Mouse (Mus musculus): Measurements from ENCODE around the gene Nlgn2.
A peak's percentile ranks its signal among the peaks of the same experiment; 100 is the strongest.

The Nlgn2 gene

DNA sequence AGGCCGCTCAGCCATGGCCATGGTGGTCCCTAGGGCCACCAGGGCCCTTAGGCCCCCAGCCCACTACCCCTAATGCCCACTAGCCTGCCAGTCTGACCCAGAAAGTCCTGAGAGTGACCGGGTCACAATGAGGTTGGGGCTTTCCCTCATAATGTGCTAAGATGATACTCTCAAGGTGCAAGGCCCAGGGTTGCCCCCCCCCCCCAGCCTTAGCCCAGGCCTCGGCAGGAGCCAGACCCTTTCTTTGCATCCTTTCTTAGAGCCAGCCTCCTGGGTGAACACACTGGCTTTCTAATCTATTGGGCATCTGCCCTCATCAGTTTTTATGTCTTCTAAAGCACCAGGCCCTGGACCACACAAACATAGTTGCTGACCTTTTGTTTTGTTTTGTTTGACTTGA, 15.5 kb downstream of the Nlgn2 start, which contains the start of gene Spem1:
Gene Spem1, minus strand, starts transcription at position 101 of the 400 bp plus-strand sequence.
- DNase-seq (ENCODE audit: low spot score) = no peak

DNA sequence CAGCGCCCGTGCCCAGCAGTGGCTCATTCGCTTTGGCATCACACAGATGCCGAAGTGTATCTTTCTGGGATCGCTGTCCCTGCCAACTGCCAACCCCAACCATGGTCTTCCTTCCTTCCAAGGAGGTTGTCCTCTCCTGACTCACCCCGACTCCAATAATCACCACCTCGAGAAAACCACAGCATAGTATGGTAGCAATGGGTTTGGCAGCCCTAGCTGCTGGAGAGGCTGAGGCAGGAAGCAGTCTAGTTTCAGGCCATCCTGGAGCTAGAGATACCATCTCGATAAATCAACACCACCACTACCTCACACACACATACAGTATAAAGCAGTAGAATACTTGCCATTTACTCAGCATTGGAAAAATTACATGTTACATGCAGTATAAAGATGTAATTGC, 18.7 kb downstream of the Nlgn2 start:
- no peak for DNase-seq (ENCODE audit: low spot score)

DNA sequence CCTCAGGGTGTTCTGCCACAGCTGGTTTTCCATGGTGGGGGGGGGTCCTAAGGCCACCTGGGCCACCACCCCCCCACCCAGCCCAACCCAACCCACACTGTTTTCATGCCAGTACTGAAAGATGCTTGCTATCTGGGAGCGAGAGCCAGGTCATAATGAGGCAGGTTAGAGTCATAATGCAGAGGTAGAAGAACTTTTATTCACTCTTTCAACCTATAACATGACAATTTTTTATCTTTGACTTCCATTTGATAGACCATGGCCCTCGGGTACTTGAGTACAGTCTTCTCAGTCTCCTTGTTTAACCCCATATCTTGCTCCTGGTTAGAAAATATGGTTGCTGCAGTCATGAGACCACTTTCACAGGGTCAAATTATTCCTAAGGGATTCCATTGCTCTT, 19.2 kb downstream of the Nlgn2 start, which contains the start of gene Spem2:
Gene Spem2, minus strand, starts transcription at position 101 of the 400 bp plus-strand sequence.
- DNase-seq (ENCODE audit: low spot score) = no peak

DNA sequence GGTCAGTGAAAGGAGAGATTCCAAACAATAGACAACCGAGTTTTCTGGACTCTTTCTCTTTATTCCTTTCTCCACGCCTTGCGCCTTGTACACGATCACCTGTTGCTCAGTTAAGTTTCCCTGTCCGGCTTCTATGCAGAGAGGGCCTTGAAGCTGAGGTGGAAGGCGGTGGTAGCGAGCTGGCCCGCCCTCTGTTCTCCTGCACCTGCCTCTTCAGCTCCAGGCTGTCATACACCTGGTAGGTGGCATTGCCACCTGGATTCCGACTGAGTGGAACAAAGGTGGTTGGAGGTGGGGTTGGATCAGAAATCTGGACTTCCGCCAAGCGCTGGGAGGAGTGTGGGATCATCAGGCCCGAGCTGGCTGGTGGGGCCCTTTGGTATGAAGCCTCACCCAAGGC, 21.1 kb downstream of the Nlgn2 start:
- DNase-seq (ENCODE audit: low spot score) = no peak

DNA sequence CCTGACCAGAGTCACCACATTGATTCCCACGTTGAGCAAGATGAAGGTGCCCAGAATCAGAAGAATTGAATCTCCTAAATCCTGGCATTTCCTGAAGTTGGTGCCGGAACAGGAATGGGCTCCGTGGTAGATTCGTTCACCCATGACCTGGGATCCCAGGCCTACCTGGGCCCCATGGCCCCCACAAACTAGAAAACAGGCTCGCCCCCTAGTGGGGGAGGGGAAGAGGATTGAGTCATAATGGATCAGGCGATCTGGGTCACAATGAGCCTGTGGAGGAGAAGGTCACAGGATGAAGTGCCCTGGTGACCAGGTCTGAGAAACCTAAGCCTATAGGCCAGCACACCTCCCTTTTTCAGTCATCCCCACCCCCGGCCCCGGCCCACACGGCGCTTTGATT, 22.4 kb downstream of the Nlgn2 start, which contains the start of gene Gm39566:
Gene Gm39566, minus strand, starts transcription at position 144 of the 400 bp plus-strand sequence.
- DNase-seq (ENCODE audit: low spot score) = no peak

DNA sequence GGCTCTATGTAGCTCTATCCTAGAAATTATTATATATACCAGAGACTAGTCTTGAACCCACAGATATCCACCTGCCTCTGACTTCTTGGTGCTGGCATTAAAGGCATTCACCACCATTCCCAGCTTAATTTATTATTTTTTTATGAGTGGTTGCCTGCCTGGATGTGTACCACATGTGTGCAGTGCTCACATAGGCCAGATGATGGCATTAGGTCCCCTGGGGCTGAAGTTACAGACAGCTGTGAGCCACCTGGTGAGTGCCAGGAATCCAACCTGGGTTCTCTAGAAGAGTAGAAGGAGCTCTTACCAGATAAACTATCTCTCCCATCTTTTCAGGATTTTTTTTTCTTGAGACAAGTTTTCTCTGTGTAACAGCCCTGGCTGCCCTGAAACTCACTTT, 27.3 kb downstream of the Nlgn2 start:
- DNase-seq (ENCODE audit: low spot score) = no peak

DNA sequence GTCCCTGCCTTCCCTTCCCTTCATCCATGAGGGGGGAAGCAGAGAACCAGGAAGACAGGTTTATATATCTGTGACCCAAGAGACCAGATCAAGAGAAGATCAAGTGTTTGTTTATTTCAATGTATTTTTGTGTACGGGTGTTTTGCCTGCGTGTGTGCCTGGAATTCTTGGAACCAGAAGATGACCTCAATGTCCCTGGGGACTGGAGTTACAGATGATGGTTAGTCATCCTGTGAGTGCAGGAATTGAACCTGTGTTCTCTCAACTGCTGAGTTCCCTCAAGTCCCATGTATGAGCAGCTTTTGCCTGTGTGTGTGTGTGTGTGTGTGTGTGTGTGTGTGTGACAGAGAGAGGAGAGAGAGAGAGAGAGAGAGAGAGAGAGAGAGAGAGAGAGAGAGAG, 29.9 kb downstream of the Nlgn2 start:
- DNase-seq (ENCODE audit: low spot score) = no peak

DNA sequence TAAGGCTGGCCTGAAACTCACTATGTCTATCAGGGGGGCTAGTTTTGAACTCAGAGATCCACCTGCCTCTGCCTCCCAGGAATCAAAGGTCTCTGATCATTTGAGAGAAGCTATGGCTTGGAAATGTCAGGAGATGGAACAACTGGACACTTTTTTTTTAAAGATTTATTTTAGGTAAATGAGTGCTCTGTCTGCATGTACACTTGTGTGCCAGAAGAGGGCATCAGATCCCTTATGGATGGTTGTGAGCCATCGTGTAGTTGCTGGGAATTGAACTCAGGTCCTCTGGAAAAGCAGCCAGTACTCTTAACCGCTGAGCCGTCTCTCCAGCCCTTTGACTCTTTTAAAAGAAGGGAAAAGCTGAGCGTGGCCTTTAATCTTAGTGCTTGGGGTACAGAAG, 31.2 kb downstream of the Nlgn2 start:
- DNase-seq (ENCODE audit: low spot score) = no peak

DNA sequence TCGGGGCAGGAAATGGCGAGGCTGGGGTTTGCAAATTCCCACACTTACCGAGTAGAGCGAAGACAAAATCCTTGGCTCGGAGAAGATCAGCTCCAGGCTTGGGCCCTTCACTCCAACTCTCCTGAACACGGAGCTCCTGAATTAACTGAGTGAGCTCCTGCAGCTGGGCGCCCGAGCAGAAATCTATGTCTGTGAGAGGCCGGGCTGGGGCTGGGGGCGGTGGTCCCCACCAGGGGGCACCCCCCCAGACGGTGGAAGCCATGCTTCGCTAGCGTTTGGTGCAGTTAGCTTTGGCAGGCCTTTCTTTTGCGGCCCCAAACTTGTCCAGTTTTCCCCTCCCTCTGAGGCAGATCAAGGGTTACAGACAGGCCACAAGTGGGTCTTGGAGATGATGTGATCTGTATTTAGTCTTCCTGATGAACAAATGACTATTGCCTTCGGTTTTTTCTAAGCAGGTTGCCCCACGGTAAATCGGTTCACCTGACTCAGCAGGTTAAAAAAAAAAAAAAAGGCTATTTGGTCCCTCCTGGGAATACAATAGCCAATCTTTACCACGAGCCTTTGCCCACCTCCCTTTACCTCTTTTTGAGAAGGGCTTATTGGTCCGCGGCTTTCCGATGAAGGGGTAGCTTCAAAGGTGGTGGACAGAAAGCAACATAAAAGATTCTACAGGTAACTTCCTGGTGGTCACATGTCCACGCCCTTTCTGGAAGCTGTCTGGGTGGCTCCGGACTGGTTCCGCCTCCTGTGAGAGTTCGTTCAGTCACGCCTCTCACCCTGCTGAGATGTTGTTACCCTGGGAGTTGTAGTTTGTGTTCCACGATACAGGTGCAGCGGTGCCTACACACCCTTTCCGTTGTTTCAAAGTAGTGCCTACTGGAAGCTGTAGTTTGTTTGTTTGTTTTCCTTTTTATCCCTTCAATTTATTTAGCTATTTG, 32.3 kb downstream of the Nlgn2 start, which contains the start of gene Tmem102:
Gene Tmem102, minus strand, starts transcription at position 653 of the 938 bp plus-strand sequence.
- DNase-seq (ENCODE audit: low spot score) = no peak

DNA sequence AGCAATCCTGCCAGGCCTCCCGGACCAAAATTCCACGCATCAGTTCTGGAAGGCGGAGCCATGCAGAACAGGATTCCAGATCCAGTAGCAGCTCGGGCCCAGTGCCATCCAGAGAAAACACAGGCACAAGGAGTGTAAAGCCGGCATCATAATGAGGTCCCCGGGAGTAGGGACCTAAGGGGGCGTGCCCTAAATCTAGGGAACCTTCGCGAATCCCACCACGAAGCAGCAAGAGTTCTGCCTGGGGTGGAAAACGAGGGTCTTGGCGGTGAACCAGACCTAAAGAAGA, 33.0 kb downstream of the Nlgn2 start:
- DNase-seq (ENCODE audit: low spot score) = no peak

DNA sequence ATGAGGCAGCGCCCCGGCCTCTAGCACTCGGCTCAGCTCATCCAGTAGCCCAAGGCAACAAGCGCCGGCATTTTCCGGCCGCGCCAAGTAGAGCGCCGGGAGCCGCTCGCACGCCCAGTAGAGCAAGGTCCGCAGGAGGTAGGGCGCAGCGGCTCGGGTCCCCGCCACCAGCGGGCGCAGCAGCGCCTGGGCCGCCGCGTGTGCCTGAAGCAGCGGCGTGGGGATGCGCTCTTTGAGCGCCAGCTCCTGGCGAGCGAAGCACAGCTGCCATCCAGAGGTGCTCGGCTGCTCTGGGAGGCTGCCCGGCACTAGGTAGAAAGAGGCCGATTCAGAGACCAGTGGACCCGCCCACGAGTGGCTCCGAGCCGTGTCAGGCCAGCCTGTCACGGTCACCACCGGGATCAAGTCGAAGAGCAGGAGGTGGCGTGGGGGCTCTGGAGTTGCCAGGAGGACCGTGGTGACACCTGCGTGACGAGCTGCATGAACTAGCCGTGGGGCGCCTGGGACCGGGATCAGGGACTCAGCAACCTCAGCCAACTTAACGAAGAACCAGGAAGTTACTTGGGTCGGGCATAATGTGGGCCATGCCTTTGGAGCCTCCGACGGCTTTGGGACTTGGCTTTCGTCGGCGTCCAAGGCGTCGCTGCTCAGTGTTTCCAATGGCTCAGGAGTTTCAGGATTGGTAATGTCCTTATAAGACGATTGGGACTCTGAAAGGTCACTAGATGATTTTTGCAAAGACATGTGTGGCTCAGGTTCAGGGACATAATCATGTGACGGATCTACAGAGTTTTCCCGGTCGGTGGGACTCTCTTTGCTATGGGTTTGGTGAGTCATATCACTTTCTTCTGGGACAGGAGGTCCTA, 33.6 kb downstream of the Nlgn2 start:
- peak; percentile 84 for DNase-seq (ENCODE audit: low spot score)

DNA sequence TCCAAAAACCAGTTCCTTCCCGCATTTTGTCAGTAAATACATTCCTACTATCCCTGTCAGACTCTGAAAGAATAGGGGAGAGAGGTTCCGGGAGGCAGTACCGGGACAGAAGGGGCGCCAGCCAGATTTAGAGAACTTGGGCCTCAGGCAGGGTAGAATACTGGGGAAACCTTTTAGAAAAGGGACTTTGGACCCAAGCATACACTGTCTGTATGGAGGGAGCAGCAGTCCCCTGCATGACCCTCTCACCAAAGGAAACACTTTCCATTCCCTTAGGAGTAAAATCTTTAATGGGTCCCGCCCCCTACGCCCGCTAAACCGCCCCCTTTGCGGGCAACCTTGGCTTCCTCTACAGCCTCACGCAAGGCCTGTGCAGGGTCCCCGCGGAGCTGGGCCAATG, 34.3 kb downstream of the Nlgn2 start:
- DNase-seq (ENCODE audit: low spot score) = no peak

DNA sequence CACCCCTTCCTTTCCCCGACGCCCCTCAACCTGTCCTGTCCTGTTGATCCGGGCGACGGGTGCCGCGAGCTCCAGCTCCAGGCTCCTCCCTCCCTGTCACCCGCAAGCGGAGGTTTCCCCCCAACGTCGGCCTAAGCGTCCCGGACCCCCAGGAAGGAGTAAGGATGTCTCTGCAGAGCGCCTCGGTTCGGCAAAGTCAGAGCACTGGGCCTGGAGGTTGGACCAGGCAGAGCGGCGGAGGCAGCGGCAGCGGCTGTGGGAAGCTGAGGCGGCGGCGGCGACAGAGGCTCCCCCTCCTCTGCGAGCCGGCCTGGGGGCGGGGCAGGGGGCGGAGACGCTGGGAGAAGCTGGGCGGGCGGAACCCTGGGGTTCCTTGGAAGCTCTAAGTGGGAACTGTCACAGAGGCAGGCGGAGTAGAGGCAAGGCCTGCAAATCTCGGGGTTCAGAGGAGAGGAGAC, 34.9 kb downstream of the Nlgn2 start:
- peak; percentile 88 for DNase-seq (ENCODE audit: low spot score)

DNA sequence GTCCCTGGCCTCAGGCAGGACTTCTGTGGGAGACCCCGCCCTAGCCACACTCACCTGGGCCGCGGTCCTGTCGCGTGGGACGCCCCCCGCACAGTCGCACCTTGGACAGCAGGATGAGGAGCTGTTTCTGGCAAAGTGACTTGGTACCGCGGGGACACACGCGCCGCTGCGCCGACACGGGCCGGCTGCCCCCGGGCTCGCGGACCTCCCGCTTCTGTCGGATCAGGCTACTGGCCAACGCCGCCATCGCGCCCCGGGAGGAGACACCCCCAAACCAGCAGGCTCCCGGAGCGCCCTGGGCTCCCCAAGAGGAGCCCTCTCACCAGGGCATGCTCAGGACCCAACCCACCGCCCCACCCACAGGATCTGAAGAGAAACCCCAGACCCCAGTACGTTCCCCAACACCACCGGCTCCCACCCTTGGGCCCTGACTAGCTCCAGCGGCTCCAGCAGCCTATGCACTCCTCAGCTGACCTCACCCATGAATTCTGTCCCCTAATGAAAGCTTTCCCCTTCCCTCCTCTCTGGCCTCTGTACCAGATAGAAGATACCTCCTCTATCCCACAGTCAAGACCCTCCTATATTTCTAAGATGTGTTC, 36.1 kb downstream of the Nlgn2 start, which contains the start of gene Fgf11:
Gene Fgf11, minus strand, starts transcription at position 479 of the 599 bp plus-strand sequence.
- DNase-seq (ENCODE audit: low spot score) = no peak

DNA sequence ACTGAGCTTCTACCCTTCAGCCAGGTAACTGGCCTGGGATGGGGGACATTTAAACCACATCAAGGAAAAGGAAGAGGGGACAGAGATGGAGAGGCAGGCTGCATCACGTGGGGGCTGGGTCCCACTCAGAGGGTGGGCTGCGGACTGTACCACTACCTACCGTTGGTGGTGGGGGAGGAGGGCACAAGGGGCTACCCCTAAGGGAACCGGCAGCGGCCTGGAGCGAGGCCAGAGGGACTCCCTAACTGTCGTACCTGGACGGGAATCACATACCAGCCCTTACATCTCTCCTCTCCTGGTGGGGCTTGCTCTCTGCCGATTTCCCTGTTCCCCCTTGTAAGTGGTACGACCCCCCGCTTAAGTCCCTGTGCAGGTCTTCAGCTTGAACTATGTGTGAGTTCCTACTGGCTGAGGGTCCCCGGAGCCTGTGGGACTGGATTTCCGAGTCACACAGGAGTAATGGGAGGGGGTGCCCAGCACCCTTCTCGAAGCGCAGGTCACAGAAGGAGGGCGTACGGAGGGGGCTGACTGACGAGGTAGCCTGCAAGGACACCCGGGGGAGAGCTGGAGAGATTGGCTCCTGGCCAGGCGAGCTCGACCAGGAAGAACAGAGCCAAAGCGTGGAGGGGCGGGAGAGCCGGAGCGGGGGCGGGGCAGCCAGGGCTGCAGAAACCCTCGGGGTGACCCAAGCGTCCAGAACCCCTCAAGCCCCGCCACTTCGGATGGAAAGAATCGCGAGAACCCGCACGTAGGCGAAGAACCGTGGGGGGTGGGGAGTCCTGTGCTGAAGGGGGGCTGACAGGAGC, 37.0 kb downstream of the Nlgn2 start:
- DNase-seq (ENCODE audit: low spot score) = peak; percentile 76

DNA sequence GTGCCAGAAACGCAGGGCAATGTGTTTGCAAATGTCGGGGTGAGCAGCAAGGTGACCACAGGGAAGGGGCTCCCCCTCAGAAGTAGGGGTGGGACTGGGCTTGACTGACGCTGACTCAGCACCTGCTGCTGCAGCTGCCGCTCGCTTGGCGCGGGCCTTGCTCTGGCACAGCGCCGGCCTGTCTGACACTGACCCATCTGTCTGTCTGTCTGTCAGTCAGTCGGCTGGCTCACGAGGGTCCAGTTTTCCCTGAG, 37.5 kb downstream of the Nlgn2 start:
- DNase-seq (ENCODE audit: low spot score) = no peak

DNA sequence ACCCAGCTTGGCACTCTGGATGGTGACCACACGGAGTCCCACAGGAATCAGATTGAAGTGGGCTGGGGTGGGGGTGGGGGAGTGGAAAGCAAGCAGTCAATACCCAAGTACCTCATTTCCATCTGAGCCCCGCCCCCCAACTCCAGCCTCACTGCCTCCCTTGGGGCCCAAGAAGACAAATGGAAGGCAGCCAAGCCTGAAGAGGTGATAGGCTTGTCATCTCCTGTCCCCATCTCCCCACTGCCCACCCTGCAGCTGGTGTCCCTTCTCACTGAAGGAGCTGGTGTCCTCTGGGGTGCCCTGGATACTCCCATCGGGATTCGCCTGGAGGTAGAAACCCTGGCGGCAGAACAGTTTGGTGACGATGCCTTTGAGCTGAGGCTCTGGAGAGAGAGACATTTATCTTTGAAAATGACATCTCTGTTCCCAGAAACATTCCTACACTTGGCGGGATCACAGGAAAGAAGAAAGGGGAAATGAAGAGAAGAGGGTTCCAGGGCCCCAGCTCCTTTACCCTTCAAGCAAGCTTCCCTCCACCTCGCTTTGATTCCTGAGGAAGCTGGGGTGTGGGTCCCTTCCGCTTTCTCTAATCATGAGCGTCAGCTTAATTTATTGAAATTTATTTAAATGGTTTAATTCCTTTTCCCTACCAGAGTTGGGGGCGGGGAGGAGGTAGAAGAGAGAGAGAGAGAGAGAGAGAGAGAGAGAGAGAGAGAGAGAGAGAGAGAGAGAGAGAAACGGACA, 38.0 kb downstream of the Nlgn2 start:
- DNase-seq (ENCODE audit: low spot score) = no peak

DNA sequence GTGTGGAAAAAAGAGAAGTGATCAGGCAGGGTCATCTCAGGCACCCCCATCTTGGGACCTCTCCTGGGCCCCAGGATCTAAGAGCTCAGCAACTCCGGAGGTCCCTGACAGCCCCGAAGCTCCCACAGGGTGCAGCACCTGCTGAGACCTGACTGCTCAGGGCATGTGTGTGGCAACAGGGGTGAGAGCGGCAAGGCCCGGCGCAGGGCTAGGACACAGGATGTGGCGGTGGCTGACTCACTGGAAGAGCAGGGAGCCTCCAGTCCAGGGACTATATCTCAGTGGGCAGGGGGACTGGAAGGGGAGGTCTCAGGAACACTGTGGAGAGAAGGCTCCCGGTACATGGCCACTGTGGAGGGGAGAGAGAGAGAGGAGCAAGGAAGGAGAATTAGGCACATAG, 39.7 kb downstream of the Nlgn2 start:
- no peak for DNase-seq (ENCODE audit: low spot score)

DNA sequence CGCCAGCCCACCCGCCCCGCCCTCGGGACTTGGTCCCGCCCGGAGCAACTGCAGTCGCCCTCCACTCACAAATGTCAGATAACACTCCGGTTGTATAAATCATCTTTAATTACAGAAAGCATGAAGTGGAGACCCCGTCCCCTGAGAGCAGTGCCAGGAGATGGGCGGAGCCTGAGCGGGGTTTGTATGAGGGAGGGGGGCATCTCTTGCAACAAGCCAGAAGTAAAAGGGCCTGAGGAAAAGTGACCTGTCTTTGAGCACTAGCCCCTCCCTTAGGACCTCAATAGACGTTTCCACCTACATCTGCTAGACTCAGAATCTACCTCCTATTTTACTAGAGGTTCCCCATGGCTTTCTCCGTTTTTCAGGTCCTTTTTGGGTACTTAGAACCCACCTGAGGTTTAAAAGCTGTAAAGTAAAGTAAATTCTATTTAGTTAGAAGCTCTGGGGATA, 41.6 kb downstream of the Nlgn2 start:
- no peak for DNase-seq (ENCODE audit: low spot score)

DNA sequence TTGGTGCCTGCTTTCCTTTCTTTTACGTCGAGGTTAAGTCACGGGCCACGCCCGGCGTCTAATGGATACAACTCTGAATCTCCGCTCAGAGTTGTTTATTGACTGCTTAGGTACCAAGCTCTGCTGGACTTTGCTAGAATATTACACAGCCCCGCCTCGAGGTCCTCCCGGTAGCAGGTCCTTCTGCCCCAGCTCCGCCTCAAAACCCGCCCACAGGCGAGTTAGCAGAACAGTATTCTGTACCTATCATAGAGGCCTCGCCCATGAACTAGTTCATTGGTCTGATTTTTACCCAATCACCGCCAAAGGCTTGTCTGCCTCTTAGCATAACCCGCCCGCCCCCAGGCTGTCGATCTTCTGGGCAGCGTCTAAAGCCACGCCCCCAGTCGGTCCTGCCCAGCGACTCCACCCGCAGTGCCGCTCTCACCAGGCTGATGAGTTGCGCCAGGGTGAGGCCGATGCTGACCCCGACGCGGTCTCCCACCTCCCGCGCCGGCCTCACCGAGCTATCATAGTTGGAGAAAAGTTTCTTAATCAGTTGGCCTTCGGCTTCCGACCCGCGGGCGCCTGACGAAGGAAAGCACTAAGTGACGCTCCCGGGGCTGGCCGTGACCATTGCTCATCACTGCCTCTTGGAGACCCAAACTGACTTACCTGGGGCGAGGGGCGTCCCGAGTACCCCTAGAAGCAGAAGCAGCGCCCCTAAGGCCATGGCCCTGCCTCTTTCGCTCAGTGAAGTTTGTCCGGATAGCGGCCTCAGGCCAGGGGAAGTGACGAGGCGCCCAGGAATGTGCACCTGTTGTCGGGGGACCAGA, 42.2 kb downstream of the Nlgn2 start, which contains the start of gene Chrnb1:
Gene Chrnb1, minus strand, starts transcription at position 776 of the 815 bp plus-strand sequence.
- DNase-seq (ENCODE audit: low spot score) = peak; percentile 90
